Mouse (Mus musculus) embryonic facial prominence, embryonic 14.5 days (tissue): ENCODE results near the gene Gmcl1. TPM values are rescaled to one million over a fixed set of nuclear protein-coding genes. Genes with fewer than 3 reads are reported as not detected.

ENCODE experiments used
- ATAC-seq: fragments of 200-750 bp; cut with Nextera tagmentation; 2 replicates; pipeline ENCODE4 v1.8.0; 2017; ENCODE audit warnings: low read depth, moderate number of reproducible peaks, moderate TSS enrichment
- DNase-seq: peaks from one replicate; pipeline ENCODE4 v3.0.0-alpha.2; 2015; ENCODE audit warnings: low spot score
- H3K27ac ChIP-seq: fragments of 300-500 bp; sonication (generic); replicated peaks from 2 replicates; pipeline ENCODE4 v1.5.1; 2014; ENCODE audit warnings: low read depth, mild to moderate bottlenecking, low read length, moderate library complexity
- H3K27me3 ChIP-seq: fragments of 300-500 bp; sonication (generic); replicated peaks from 2 replicates; pipeline ENCODE4 v1.6.1; 2014; ENCODE audit warnings: low read length; ENCODE audit not compliant: control insufficient read depth, insufficient read depth
- H3K36me3 ChIP-seq: fragments of 300-500 bp; sonication (generic); 2 replicates; pipeline ENCODE4 v1.6.1; 2014; ENCODE audit warnings: low read length, mixed read lengths; ENCODE audit not compliant: control insufficient read depth, insufficient read depth
- H3K4me1 ChIP-seq: fragments of 300-500 bp; sonication (generic); 2 replicates; pipeline ENCODE4 v1.6.1; 2014; ENCODE audit warnings: antibody characterized with exemption, low read length; ENCODE audit not compliant: control insufficient read depth, insufficient read depth
- H3K4me2 ChIP-seq: fragments of 300-500 bp; sonication (generic); 2 replicates; pipeline ENCODE4 v1.6.1; 2014; ENCODE audit warnings: low read depth, mild to moderate bottlenecking, low read length, moderate library complexity, mixed read lengths
- H3K4me3 ChIP-seq: fragments of 300-500 bp; sonication (generic); 2 replicates; pipeline ENCODE4 v1.5.1; 2014; ENCODE audit warnings: low read depth, mild to moderate bottlenecking, low read length
- H3K9ac ChIP-seq: fragments of 300-500 bp; sonication (generic); 2 replicates; pipeline ENCODE4 v1.6.1; 2014; ENCODE audit warnings: low read depth, mild to moderate bottlenecking, low read length, moderate library complexity, mixed read lengths
- H3K9me3 ChIP-seq: fragments of 300-500 bp; sonication (generic); 2 replicates; pipeline ENCODE4 v1.6.1; 2016; ENCODE audit warnings: low read length; ENCODE audit not compliant: control insufficient read depth
- WGBS: fragments of 180-500 bp; shearing (Covaris S2); extraction: QIAGEN DNeasy Blood & Tissue Kit; methylation state at CpG from one replicate; pipeline ENCODE4 v1.1.7; 2014; 5-methylcytosine and 5-hydroxymethylcytosine counted together
- polyA plus RNA-seq: library from polyadenylated mRNA; unstranded; fragments of >200 nt; fragmentation: Nextera tagmentation; extraction: Ambion mirVana; gene quantifications from 2 replicates; pipeline ENCODE4 v1.2.1, GENCODE M21; 2014

Gene Gmcl1
- polyA plus RNA-seq, 1 experiment from 2014 or later: 31.7 TPM

DNA sequence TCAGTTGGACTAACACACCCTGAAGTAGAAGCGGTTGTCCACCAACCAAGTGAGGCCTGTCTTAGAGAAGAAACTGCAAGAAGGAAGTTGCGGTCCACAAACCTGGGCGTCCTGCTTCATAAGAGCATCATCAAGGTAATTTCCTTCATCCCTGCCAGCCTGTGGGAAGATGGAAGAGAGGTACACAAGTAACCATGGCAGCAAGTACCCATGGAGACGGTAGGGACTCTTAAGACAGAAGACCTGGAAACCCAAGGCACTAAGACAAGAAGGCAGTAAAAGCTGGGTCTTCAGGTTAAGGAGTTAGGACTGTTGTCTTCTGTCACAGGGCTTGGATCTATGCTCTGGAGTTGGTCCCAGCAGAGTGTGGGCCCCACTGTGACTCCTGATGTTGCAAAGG lies 17.8 kb upstream of the Gmcl1 start:
- no peaks in the 10 kb centered on the region for H3K4me1 ChIP-seq
- H3K4me2 ChIP-seq: no peak overlapping the region
- DNase-seq (no peak), ATAC-seq (no peak)
- H3K36me3 ChIP-seq: peaks cover 5% of the 10 kb centered on the region; the same call in 1 of the 2 replicates
- H3K9me3 ChIP-seq: 0 out of 2 replicates have a peak, but pooled peaks cover 5% of the 10 kb centered on the region
- H3K4me3 ChIP-seq: no peak overlapping the region
- H3K27me3 ChIP-seq: no peaks in the 10 kb centered on the region
- 91% methylated on average over 4 of the region's 4 CpGs for WGBS
- H3K27ac ChIP-seq: no peak overlapping the region
- H3K9ac ChIP-seq: no peak overlapping the region

DNA sequence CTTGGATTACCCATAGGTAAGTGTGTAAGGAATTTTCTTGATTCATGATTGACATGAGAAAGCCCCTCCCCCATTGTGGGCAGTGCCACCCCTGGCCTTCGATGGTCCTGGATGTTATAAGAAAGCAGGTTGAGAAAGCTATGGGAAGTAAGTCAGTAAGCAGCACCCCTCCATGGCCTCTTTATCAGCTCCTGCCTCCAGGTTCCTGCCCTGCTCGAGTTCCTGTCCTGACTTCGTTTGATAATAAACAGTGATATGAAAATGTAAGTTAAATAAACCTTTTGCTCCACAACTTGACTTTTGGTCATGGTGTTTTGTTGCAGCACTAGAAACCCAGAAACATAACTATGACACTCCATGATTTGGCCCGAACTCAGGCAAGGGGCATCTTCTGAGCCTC lies 16.6 kb upstream of the Gmcl1 start:
- peaks cover 5% of the 10 kb centered on the region; the same call in 1 of the 2 replicates for H3K36me3 ChIP-seq
- H3K27me3 ChIP-seq: no peaks in the 10 kb centered on the region
- no peaks in the 10 kb centered on the region for H3K4me1 ChIP-seq
- DNase-seq: no peak
- H3K9ac ChIP-seq: no peak overlapping the region
- no peak overlapping the region for H3K4me2 ChIP-seq
- no peak overlapping the region for H3K27ac ChIP-seq
- no peak overlapping the region for H3K4me3 ChIP-seq
- 0 out of 2 replicates have a peak, but pooled peaks cover 5% of the 10 kb centered on the region for H3K9me3 ChIP-seq
- 78% methylated on average over 4 of the region's 4 CpGs for WGBS
- no peak for ATAC-seq

GRCm38 (mm10) chr6:86747171-86747570 lies 14.0 kb upstream of the Gmcl1 start:
- H3K4me3 ChIP-seq: no peak overlapping the region
- no peak overlapping the region for H3K9ac ChIP-seq
- no peak for ATAC-seq
- H3K4me1 ChIP-seq: no peaks in the 10 kb centered on the region
- DNase-seq: peak; percentile 45
- no peaks in the 10 kb centered on the region for H3K27me3 ChIP-seq
- H3K36me3 ChIP-seq: 0 out of 2 replicates have a peak, but pooled peaks cover 4% of the 10 kb centered on the region
- no peaks in the 10 kb centered on the region for H3K9me3 ChIP-seq
- H3K4me2 ChIP-seq: no peak overlapping the region
- H3K27ac ChIP-seq: no peak overlapping the region

DNA sequence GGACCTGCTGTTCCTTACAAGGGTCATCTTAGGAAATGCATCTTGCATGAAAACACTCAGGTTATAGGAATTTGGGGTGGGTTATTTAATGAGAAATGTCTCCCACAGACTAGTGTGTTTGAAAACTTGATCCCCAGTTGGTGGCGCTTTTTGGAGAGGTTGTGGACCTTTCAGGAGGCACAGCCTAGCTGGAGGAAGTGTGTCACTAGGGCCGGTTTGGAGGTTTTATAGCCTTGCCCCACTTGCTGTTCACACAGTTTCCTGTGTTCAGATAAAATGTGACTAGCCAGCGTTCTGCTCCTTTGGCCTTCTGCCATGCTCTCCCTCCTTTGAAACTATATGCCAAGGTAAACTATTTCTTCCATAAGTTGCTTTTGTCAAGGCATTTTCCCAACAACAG lies 7.5 kb upstream of the Gmcl1 start:
- H3K4me1 ChIP-seq: no peaks in the 10 kb centered on the region
- H3K27ac ChIP-seq: no peak overlapping the region
- no peak overlapping the region for H3K4me2 ChIP-seq
- H3K36me3 ChIP-seq: 0 out of 2 replicates have a peak, but pooled peaks cover 4% of the 10 kb centered on the region
- no peak for ATAC-seq
- DNase-seq: no peak
- H3K9ac ChIP-seq: no peak overlapping the region
- H3K27me3 ChIP-seq: no peaks in the 10 kb centered on the region
- WGBS: 38% methylated on average over 3 of the region's 3 CpGs
- H3K9me3 ChIP-seq: no peaks in the 10 kb centered on the region
- H3K4me3 ChIP-seq: no peak overlapping the region

DNA sequence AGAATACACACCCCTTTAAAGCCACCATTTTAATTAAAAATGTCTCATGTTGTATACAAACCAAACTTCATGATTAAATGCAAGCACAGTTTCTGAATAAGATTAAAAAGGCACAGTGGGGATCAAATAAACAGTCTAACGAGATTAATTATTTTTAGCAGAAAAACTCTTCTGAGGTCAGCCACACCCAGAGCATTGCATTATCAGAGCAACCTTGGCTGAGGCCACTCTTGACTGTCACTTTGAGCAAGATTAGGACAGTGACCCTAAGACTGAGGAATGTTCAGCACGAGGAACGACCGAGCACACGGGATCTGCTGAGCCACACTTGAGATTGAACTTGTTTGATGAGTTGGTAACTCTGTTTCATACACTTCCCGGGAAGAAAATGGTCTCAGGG lies 3.6 kb upstream of the Gmcl1 start:
- Histone ChIP-seq H3K9ac (no peak overlapping the region), H3K4me1 (peaks cover 9% of the 10 kb centered on the region; the same call in 1 of the 2 replicates), H3K4me3 (no peak overlapping the region), H3K9me3 (no peaks in the 10 kb centered on the region), H3K36me3 (no peaks in the 10 kb centered on the region), H3K27me3 (no peaks in the 10 kb centered on the region), H3K4me2 (no peak overlapping the region), H3K27ac (no peak overlapping the region)
- ATAC-seq (no peak), DNase-seq (no peak)
- WGBS: 80% methylated on average over 6 of the region's 6 CpGs

DNA sequence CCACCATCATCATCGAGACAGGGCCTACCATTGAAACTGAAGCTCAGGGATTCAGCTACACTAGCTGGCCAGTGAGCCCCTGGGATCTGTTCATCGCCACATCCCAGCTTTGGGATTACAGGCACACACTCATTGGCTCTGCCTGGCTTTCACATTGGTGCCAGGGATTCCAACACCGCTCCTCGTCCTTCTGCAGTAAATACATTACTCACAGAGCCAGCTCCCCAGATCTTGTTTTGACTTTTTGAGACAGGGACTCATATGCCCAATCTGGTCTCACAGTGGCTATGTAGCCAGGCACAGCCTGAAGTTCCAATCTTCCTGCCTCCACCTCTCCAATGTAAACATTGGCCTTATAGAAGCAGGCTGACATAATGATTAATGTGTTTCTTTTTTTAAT lies 3.1 kb upstream of the Gmcl1 start:
- Histone ChIP-seq H3K9me3 (no peaks in the 10 kb centered on the region), H3K4me2 (no peak overlapping the region), H3K36me3 (no peaks in the 10 kb centered on the region), H3K27me3 (no peaks in the 10 kb centered on the region), H3K4me1 (peaks cover 9% of the 10 kb centered on the region; the same call in 1 of the 2 replicates), H3K9ac (no peak overlapping the region), H3K27ac (no peak overlapping the region), H3K4me3 (no peak overlapping the region)
- 79% methylated on average over 4 of the region's 4 CpGs for WGBS
- no peak for ATAC-seq
- no peak for DNase-seq

- Histone ChIP-seq H3K36me3 (no peaks in the 10 kb centered on the region; the same call in 1 of the 2 replicates), H3K9me3 (no peaks in the 10 kb centered on the region), H3K4me2 (peak overlapping the region; percentile 86), H3K27me3 (no peaks in the 10 kb centered on the region), H3K27ac (peak overlapping the region; percentile 74; the same call in 1 of the 2 replicates), H3K9ac (peak overlapping the region; percentile 87), H3K4me3 (peak overlapping the region; percentile 99), H3K4me1 (peaks cover 9% of the 10 kb centered on the region; the same call in 1 of the 2 replicates)
- ATAC-seq: no peak; the same call in 1 of the 2 replicates
- WGBS: under 1% methylated on average over 46 of the region's 62 CpGs
- DNase-seq: peak; percentile 6
Measured at GRCm38 (mm10) chr6:86732276-86733173, 658 bp downstream of the Gmcl1 start.

GRCm38 (mm10) chr6:86728711-86729110 lies 4.5 kb downstream of the Gmcl1 start:
- no peaks in the 10 kb centered on the region for H3K9me3 ChIP-seq
- WGBS: 89% methylated on average over 5 of the region's 5 CpGs
- H3K27ac ChIP-seq: no peak overlapping the region
- no peak overlapping the region for H3K4me2 ChIP-seq
- no peak for DNase-seq
- peaks cover 9% of the 10 kb centered on the region for H3K36me3 ChIP-seq
- H3K4me3 ChIP-seq: no peak overlapping the region
- H3K27me3 ChIP-seq: no peaks in the 10 kb centered on the region
- ATAC-seq: no peak
- peaks cover 4% of the 10 kb centered on the region; the same call in 1 of the 2 replicates for H3K4me1 ChIP-seq
- H3K9ac ChIP-seq: no peak overlapping the region
